Mouse (Mus musculus): ENCODE data around the gene E2f4. TPM values are rescaled to one million over a fixed set of nuclear protein-coding genes. Genes with fewer than 3 reads are reported as not detected.

The E2f4 gene
- polyA plus RNA-seq, 1 experiment from 2014 or later = 197 TPM

GRCm38 (mm10) chr8:105342768-105343167 lies 45.3 kb downstream of the E2f4 start:
- H3K27ac ChIP-seq (replicated peaks) = no peak overlapping the region
- no peak overlapping the region for H3K4me2 ChIP-seq
- no peak for ATAC-seq (ENCODE audit: insufficient read depth)
- peaks cover 32% of the 10 kb centered on the region for H3K27me3 ChIP-seq
- H3K4me3 ChIP-seq (replicated peaks) = no peak overlapping the region
- no peaks in the 10 kb centered on the region for H3K36me3 ChIP-seq (replicated peaks)
- no peaks in the 10 kb centered on the region for H3K9me3 ChIP-seq (replicated peaks)
- H3K4me1 ChIP-seq (replicated peaks) = peaks cover 74% of the 10 kb centered on the region
- WGBS (ENCODE audit: insufficient replicate concordance) = 40% methylated on average over 4 of the region's 4 CpGs
- H3K9ac ChIP-seq = no peak overlapping the region

- Histone ChIP-seq H3K36me3 (replicated peaks) (no peaks in the 10 kb centered on the region), H3K4me2 (no peak overlapping the region), H3K9me3 (replicated peaks) (no peaks in the 10 kb centered on the region), H3K4me1 (replicated peaks) (peaks cover 80% of the 10 kb centered on the region), H3K9ac (no peak overlapping the region), H3K4me3 (replicated peaks) (no peak overlapping the region), H3K27ac (replicated peaks) (no peak overlapping the region), H3K27me3 (peaks cover 45% of the 10 kb centered on the region)
- ATAC-seq (ENCODE audit: insufficient read depth) = no peak
- 59% methylated on average over 8 of the region's 8 CpGs for WGBS (ENCODE audit: insufficient replicate concordance)
Measured at GRCm38 (mm10) chr8:105343791-105344574, 46.5 kb downstream of the E2f4 start.

- no peak for ATAC-seq (ENCODE audit: insufficient read depth)
- Histone ChIP-seq H3K27me3 (peaks cover 58% of the 10 kb centered on the region), H3K27ac (replicated peaks) (0 out of 2 replicates have a peak overlapping the region, but pooled peaks have one; percentile 24), H3K9me3 (replicated peaks) (no peaks in the 10 kb centered on the region), H3K36me3 (replicated peaks) (no peaks in the 10 kb centered on the region), H3K4me3 (replicated peaks) (no peak overlapping the region), H3K9ac (no peak overlapping the region), H3K4me1 (replicated peaks) (peaks cover 71% of the 10 kb centered on the region), H3K4me2 (peak overlapping the region; percentile 35)
- 33% methylated on average over 7 of the region's 7 CpGs for WGBS (ENCODE audit: insufficient replicate concordance)
Measured at GRCm38 (mm10) chr8:105345061-105345975, 47.9 kb downstream of the E2f4 start.

- peak overlapping the region; percentile 67 for H3K4me3 ChIP-seq (replicated peaks)
- H3K9ac ChIP-seq = peak overlapping the region; percentile 69; the same call in 1 of the 2 replicates
- no peaks in the 10 kb centered on the region for H3K36me3 ChIP-seq (replicated peaks)
- peak overlapping the region; percentile 38 for H3K27ac ChIP-seq (replicated peaks)
- peaks cover 62% of the 10 kb centered on the region for H3K4me1 ChIP-seq (replicated peaks)
- WGBS (ENCODE audit: insufficient replicate concordance) = 9% methylated on average over 34 of the region's 34 CpGs
- 0 out of 2 replicates have a peak, but pooled peaks have one; percentile 5 for ATAC-seq (ENCODE audit: insufficient read depth)
- H3K4me2 ChIP-seq = peak overlapping the region; percentile 97
- H3K9me3 ChIP-seq (replicated peaks) = no peaks in the 10 kb centered on the region
- peaks cover 73% of the 10 kb centered on the region for H3K27me3 ChIP-seq
Measured at GRCm38 (mm10) chr8:105346611-105347427, 49.4 kb downstream of the E2f4 start.

GRCm38 (mm10) chr8:105347428-105348221 lies 50.2 kb downstream of the E2f4 start, which contains the start of gene Fhod1:
TSS of gene Fhod1 (minus strand) at chr8:105347953.
- peaks cover 56% of the 10 kb centered on the region for H3K4me1 ChIP-seq (replicated peaks)
- H3K4me3 ChIP-seq (replicated peaks) = peak within 1 kb of the TSS; percentile 67
- H3K4me2 ChIP-seq = peak within 1 kb of the TSS; percentile 97
- under 1% methylated on average over 53 of the region's 53 CpGs for WGBS (ENCODE audit: insufficient replicate concordance)
- H3K9ac ChIP-seq = peak within 1 kb of the TSS; percentile 69
- no peaks in the 10 kb centered on the region for H3K9me3 ChIP-seq (replicated peaks)
- ATAC-seq (ENCODE audit: insufficient read depth) = peak; percentile 86
- H3K27me3 ChIP-seq = peaks cover 81% of the 10 kb centered on the region
- no peaks in the 10 kb centered on the region for H3K36me3 ChIP-seq (replicated peaks)
- peak within 1 kb of the TSS; percentile 58 for H3K27ac ChIP-seq (replicated peaks)

- no peak for ATAC-seq (ENCODE audit: insufficient read depth)
- H3K4me1 ChIP-seq (replicated peaks) = peaks cover 54% of the 10 kb centered on the region
- no peaks in the 10 kb centered on the region for H3K36me3 ChIP-seq (replicated peaks)
- peak within 1 kb of the TSS; percentile 58; the same call in 1 of the 2 replicates for H3K27ac ChIP-seq (replicated peaks)
- H3K9me3 ChIP-seq (replicated peaks) = no peaks in the 10 kb centered on the region
- peak within 1 kb of the TSS; percentile 97 for H3K4me2 ChIP-seq
- peak within 1 kb of the TSS; percentile 69 for H3K9ac ChIP-seq
- under 1% methylated on average over 34 of the region's 34 CpGs for WGBS (ENCODE audit: insufficient replicate concordance)
- peaks cover 90% of the 10 kb centered on the region for H3K27me3 ChIP-seq
- H3K4me3 ChIP-seq (replicated peaks) = peak within 1 kb of the TSS; percentile 67
Measured at GRCm38 (mm10) chr8:105348450-105349095, 51.1 kb downstream of the E2f4 start, which contains the start of gene Slc9a5. TSS of gene Slc9a5 (plus strand) at chr8:105348843.

GRCm38 (mm10) chr8:105349096-105349771 lies 51.8 kb downstream of the E2f4 start:
- Histone ChIP-seq H3K36me3 (replicated peaks) (no peaks in the 10 kb centered on the region), H3K27me3 (peaks cover 94% of the 10 kb centered on the region), H3K4me3 (replicated peaks) (peak overlapping the region; percentile 67), H3K4me1 (replicated peaks) (peaks cover 50% of the 10 kb centered on the region), H3K9ac (peak overlapping the region; percentile 69; the same call in 1 of the 2 replicates), H3K27ac (replicated peaks) (no peak overlapping the region), H3K9me3 (replicated peaks) (no peaks in the 10 kb centered on the region), H3K4me2 (peak overlapping the region; percentile 97)
- no peak for ATAC-seq (ENCODE audit: insufficient read depth)
- WGBS (ENCODE audit: insufficient replicate concordance) = 1% methylated on average over 48 of the region's 48 CpGs

- Histone ChIP-seq H3K27ac (replicated peaks) (no peak overlapping the region), H3K4me1 (replicated peaks) (peaks cover 41% of the 10 kb centered on the region), H3K4me3 (replicated peaks) (no peak overlapping the region), H3K4me2 (0 out of 2 replicates have a peak overlapping the region, but pooled peaks have one; percentile 97), H3K9ac (no peak overlapping the region), H3K9me3 (replicated peaks) (no peaks in the 10 kb centered on the region), H3K27me3 (peaks cover 87% of the 10 kb centered on the region), H3K36me3 (replicated peaks) (no peaks in the 10 kb centered on the region)
- ATAC-seq (ENCODE audit: insufficient read depth) = no peak
- WGBS (ENCODE audit: insufficient replicate concordance) = 51% methylated on average over 7 of the region's 7 CpGs
Measured at GRCm38 (mm10) chr8:105350186-105350585, 52.7 kb downstream of the E2f4 start.

- peaks cover 71% of the 10 kb centered on the region for H3K27me3 ChIP-seq
- no peak overlapping the region for H3K27ac ChIP-seq (replicated peaks)
- no peaks in the 10 kb centered on the region for H3K9me3 ChIP-seq (replicated peaks)
- ATAC-seq (ENCODE audit: insufficient read depth) = no peak
- WGBS (ENCODE audit: insufficient replicate concordance) = 70% methylated on average over 8 of the region's 8 CpGs
- no peaks in the 10 kb centered on the region for H3K36me3 ChIP-seq (replicated peaks)
- H3K9ac ChIP-seq = no peak overlapping the region
- no peak overlapping the region for H3K4me3 ChIP-seq (replicated peaks)
- H3K4me2 ChIP-seq = no peak overlapping the region
- peaks cover 7% of the 10 kb centered on the region for H3K4me1 ChIP-seq (replicated peaks)
Measured at GRCm38 (mm10) chr8:105353583-105354135, 56.2 kb downstream of the E2f4 start.
